Mouse (Mus musculus) left cerebral cortex, adult 2 months (tissue): Measurements from ENCODE around the gene Setd3. TPM values are rescaled to one million over a fixed set of nuclear protein-coding genes. Genes with fewer than 3 reads are reported as not detected.

Experiments
- DNase-seq, 2 experiments: peaks; one replicate each; pipeline ENCODE4 v3.0.0; 2021 to 2022; ENCODE audit warnings: low spot score in 2 of 2, mixed read lengths in 1 of 2; ENCODE audit errors: extremely low spot score in 1 of 2
- H3K27ac ChIP-seq: fragments of 200-600 bp; 2 replicates; pipeline ENCODE4 v1.8.1; 2022
- H3K4me3 ChIP-seq: fragments of 200-600 bp; 2 replicates; pipeline ENCODE4 v1.8.1; 2022
- CTCF ChIP-seq: fragments of 200-600 bp; IDR thresholded peaks from 2 replicates; pipeline ENCODE4 v1.8.1; 2022; ENCODE audit warnings: antibody characterized with exemption, mild to moderate bottlenecking, moderate library complexity
- intact Hi-C: fragments of 180-260 bp; cut with DNase I; formaldehyde crosslinking; loops from one replicate; pipeline ENCODE4 v1.15.1; 2025
- total RNA-seq, 2 experiments: library from RNA; stranded (reverse); gene quantifications; 2 replicates each; pipeline ENCODE4 v1.2.3; 2021

Setd3 gene
- total RNA-seq, 2 experiments from 2014 or later = 167 to 185 TPM

GRCm38 (mm10) chr12:108063986-108064385, 115.1 kb downstream of the Setd3 start:
- Histone ChIP-seq H3K4me3 (no peak overlapping the region), H3K27ac (no peak overlapping the region)
- intact Hi-C loops = no loop called here
- no peak for DNase-seq
- no peak for TF ChIP-seq CTCF

GRCm38 (mm10) chr12:108062137-108062536, 117.0 kb downstream of the Setd3 start:
- intact Hi-C loops = no loop called here
- no peak for TF ChIP-seq CTCF
- no peak for DNase-seq
- Histone ChIP-seq H3K27ac (no peak overlapping the region), H3K4me3 (no peak overlapping the region)

DNA sequence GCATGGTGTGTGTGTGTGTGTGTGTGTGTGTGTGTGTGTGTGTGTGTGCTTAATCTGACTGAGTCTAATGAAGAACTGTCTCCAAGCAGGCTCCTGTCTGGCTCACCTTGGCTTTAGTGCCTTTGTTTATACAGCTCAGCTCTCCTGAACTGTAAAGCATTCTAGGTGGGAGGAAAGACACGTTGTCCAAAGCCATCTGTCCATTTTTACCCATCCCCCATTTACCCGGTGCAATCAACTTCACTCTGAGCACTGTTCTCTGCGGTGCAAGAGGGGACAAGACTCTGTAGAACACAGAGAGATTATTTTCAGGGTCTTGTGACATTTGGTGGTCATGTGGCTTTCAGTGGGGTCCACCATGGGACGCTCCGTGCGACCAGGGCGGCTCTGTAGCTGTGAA, 117.5 kb downstream of the Setd3 start:
- DNase-seq = no peak
- no peak overlapping the region for H3K27ac ChIP-seq
- no peak for TF ChIP-seq CTCF
- H3K4me3 ChIP-seq = no peak overlapping the region
- intact Hi-C loops = no loop called here

Other genes with a start within 250 kb of the Setd3 start
- 10 to 100 TPM; 57.8 to 69.0 TPM for gene Bcl11b, start 175.7 kb downstream of the Setd3 start, total RNA-seq
- 10 to 100 TPM; 30.4 to 33.4 TPM for gene Ccnk, start 265 bp upstream of the Setd3 start, total RNA-seq
- gene Ccdc85c, start 96.1 kb upstream of the Setd3 start, total RNA-seq = 10 to 100 TPM; 73.7 to 79.3 TPM
- gene Hhipl1, start 127.0 kb upstream of the Setd3 start, total RNA-seq = 1 to 10 TPM; 7.1 to 7.4 TPM
- gene Cyp46a1, start 155.1 kb upstream of the Setd3 start, total RNA-seq = 100 to 1,000 TPM; 270 to 290 TPM
- 10 to 100 TPM; 65.7 to 68.2 TPM for gene Eml1, start 191.6 kb upstream of the Setd3 start, total RNA-seq